Mouse (Mus musculus) thymus, adult 2 months (tissue): ENCODE data around the gene Luc7l.

ENCODE experiments used
- CTCF ChIP-seq: fragments of 200-500 bp; IDR thresholded peaks from 2 replicates; pipeline ENCODE4 v1.5.1; 2012; ENCODE audit warnings: mild to moderate bottlenecking, control low read depth, low read length, moderate library complexity, borderline replicate concordance; ENCODE audit not compliant: control insufficient read depth, poor library complexity, insufficient read depth; ENCODE audit errors: extremely low read depth
- POLR2A ChIP-seq: fragments of 200-500 bp; IDR thresholded peaks from 2 replicates; pipeline ENCODE4 v1.6.1; 2012; ENCODE audit warnings: mild to moderate bottlenecking, low read length, control low read depth, moderate library complexity; ENCODE audit not compliant: control insufficient read depth, poor library complexity, insufficient read depth; ENCODE audit errors: extremely low read depth

DNA sequence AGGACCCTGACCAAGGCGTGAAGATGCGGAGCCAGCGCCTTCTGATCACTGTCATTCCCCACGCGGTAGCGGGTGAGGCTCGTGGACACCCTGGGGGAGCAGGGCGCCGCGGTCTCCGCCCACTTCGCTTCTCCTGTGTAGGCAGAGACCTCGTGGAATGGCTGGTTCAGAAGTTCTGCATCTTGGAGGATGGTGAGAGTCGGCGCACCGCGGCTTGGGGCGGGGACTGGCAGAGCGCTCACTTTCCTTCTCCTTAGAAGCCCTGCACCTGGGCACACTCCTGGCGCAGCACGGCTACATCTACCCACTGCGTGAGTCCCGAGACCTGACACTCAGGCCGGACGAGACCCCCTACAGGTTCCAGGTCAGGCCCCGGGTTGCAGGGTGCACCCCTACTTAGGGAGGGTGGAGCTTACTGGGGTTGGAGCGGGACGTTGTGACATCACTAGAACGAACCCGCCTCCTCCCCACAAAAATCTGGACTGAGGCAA lies 49.3 kb upstream of the Luc7l start:
- TF ChIP-seq CTCF = no peak
- no peak for TF ChIP-seq POLR2A
